Mouse (Mus musculus) E14TG2a.4 (cell line): ENCODE measurements around the gene Gstm7.
"Not testable (repeated sequence)": the region's sequence is repeated elsewhere in the genome, so short reads cannot be mapped to it uniquely, and the experiment has no call there.

ENCODE experiments used
- H3K27me3 ChIP-seq: 2 replicates; pipeline ENCODE4 v1.6.1; 2014; ENCODE audit warnings: low read length, control low read depth; ENCODE audit not compliant: insufficient read depth
- H3K36me3 ChIP-seq: 2 replicates; pipeline ENCODE4 v1.6.1; 2014; ENCODE audit warnings: low read length, control low read depth; ENCODE audit not compliant: insufficient read depth
- H3K4me1 ChIP-seq: replicated peaks from 2 replicates; pipeline ENCODE4 v1.6.1; 2014; ENCODE audit warnings: low read depth, low read length, control low read depth
- H3K4me3 ChIP-seq: replicated peaks from 2 replicates; pipeline ENCODE4 v1.5.1; 2014; ENCODE audit warnings: mild to moderate bottlenecking, low read length
- H3K9me3 ChIP-seq: 2 replicates; pipeline ENCODE4 v1.6.1; 2014; ENCODE audit warnings: low read length, control low read depth
- CTCF ChIP-seq: conservative IDR thresholded peaks from 2 replicates; pipeline ENCODE4 v1.5.1; 2014; ENCODE audit warnings: low read length
- NANOG ChIP-seq: IDR thresholded peaks from 2 replicates; pipeline ENCODE4 v1.6.1; 2014; ENCODE audit warnings: borderline replicate concordance, low read length, mixed read lengths
- POU5F1 ChIP-seq: IDR thresholded peaks from 2 replicates; pipeline ENCODE4 v1.6.1; 2014; ENCODE audit warnings: low read length, borderline replicate concordance

Gstm7 gene

GRCm38 (mm10) chr3:107931670-107932069 lies at the start of gene Gstm7:
Gene Gstm7 (minus strand): TSS chr3:107931817.
- TF ChIP-seq POU5F1 (no peak), CTCF (no peak), NANOG (no peak)
- Histone ChIP-seq H3K4me3 (0 out of 2 replicates have a peak within 1 kb of the TSS, but pooled peaks have one; percentile 26), H3K36me3 (no peaks in the 10 kb centered on the region)

GRCm38 (mm10) chr3:107981261-107981660 lies 49.6 kb upstream of the Gstm7 start:
- H3K4me1 ChIP-seq = peaks cover 9% of the 10 kb centered on the region
- H3K9me3 ChIP-seq = no peaks in the 10 kb centered on the region
- H3K4me3 ChIP-seq = no peak overlapping the region
- H3K27me3 ChIP-seq = 0 out of 2 replicates have a peak, but pooled peaks cover 4% of the 10 kb centered on the region
- TF ChIP-seq CTCF = no peak; the same call in 1 of the 2 replicates
- TF ChIP-seq POU5F1 = no peak
- no peak for TF ChIP-seq NANOG
- H3K36me3 ChIP-seq = no peaks in the 10 kb centered on the region

More at GRCm38 (mm10) chr3:107931670-107932069, at the start of gene Gstm7:
- Histone ChIP-seq H3K27me3 (peaks cover 3% of the 10 kb centered on the region; the same call in 1 of the 2 replicates), H3K4me1 (peaks cover 16% of the 10 kb centered on the region), H3K9me3 (no peaks in the 10 kb centered on the region)

- no peak for TF ChIP-seq CTCF
- TF ChIP-seq POU5F1 = no peak
- no peak for TF ChIP-seq NANOG
These were observed 46.1 kb upstream of the Gstm7 start for GRCm38 (mm10) chr3:107977691-107978090.

GRCm38 (mm10) chr3:107974237-107974636 lies 42.6 kb upstream of the Gstm7 start:
- no peak overlapping the region for H3K4me3 ChIP-seq
- no peak for TF ChIP-seq CTCF
- no peak for TF ChIP-seq NANOG
- no peak for TF ChIP-seq POU5F1

More at GRCm38 (mm10) chr3:107977691-107978090, 46.1 kb upstream of the Gstm7 start:
- Histone ChIP-seq H3K36me3 (no peaks in the 10 kb centered on the region), H3K9me3 (no peaks in the 10 kb centered on the region), H3K4me1 (no peaks in the 10 kb centered on the region; the same call in 1 of the 2 replicates), H3K27me3 (0 out of 2 replicates have a peak, but pooled peaks cover 6% of the 10 kb centered on the region), H3K4me3 (no peak overlapping the region)

GRCm38 (mm10) chr3:107972070-107972469 lies 40.5 kb upstream of the Gstm7 start:
- Histone ChIP-seq H3K36me3 (no peaks in the 10 kb centered on the region), H3K4me1 (peaks cover 14% of the 10 kb centered on the region), H3K9me3 (no peaks in the 10 kb centered on the region), H3K27me3 (peaks cover 6% of the 10 kb centered on the region; the same call in 1 of the 2 replicates), H3K4me3 (no peak overlapping the region)
- TF ChIP-seq POU5F1 = no peak
- TF ChIP-seq CTCF = no peak
- no peak for TF ChIP-seq NANOG

More at GRCm38 (mm10) chr3:107974237-107974636, 42.6 kb upstream of the Gstm7 start:
- Histone ChIP-seq H3K4me1 (peaks cover 2% of the 10 kb centered on the region), H3K9me3 (no peaks in the 10 kb centered on the region), H3K27me3 (peaks cover 2% of the 10 kb centered on the region; the same call in 1 of the 2 replicates), H3K36me3 (no peaks in the 10 kb centered on the region)

- H3K36me3 ChIP-seq, H3K4me3 ChIP-seq, H3K27me3 ChIP-seq, H3K9me3 ChIP-seq: not testable (repeated sequence)
- peaks cover 23% of the 10 kb centered on the region for H3K4me1 ChIP-seq
These were observed 39.5 kb upstream of the Gstm7 start for GRCm38 (mm10) chr3:107971101-107971500.

- peak within 1 kb of the TSS; percentile 45 for H3K4me3 ChIP-seq
- TF ChIP-seq POU5F1 = no peak
- no peak for TF ChIP-seq CTCF
- no peak for TF ChIP-seq NANOG
- H3K9me3 ChIP-seq = no peaks in the 10 kb centered on the region
- peaks cover 45% of the 10 kb centered on the region for H3K4me1 ChIP-seq
- peaks cover 4% of the 10 kb centered on the region; the same call in 1 of the 2 replicates for H3K27me3 ChIP-seq
- H3K36me3 ChIP-seq = no peaks in the 10 kb centered on the region
These were observed 37.2 kb upstream of the Gstm7 start, which contains the start of gene Gstm3 for GRCm38 (mm10) chr3:107968724-107969395. Gene Gstm3 (minus strand): TSS chr3:107969283.

- Histone ChIP-seq H3K4me3 (no peak overlapping the region), H3K9me3 (no peaks in the 10 kb centered on the region), H3K36me3 (no peaks in the 10 kb centered on the region), H3K27me3 (peaks cover 4% of the 10 kb centered on the region; the same call in 1 of the 2 replicates), H3K4me1 (peaks cover 54% of the 10 kb centered on the region)
- no peak for TF ChIP-seq POU5F1
These were observed 35.0 kb upstream of the Gstm7 start for GRCm38 (mm10) chr3:107966631-107967030.

- peaks cover 4% of the 10 kb centered on the region; the same call in 1 of the 2 replicates for H3K27me3 ChIP-seq
- TF ChIP-seq CTCF (no peak), NANOG (no peak), POU5F1 (no peak)
- H3K9me3 ChIP-seq = no peaks in the 10 kb centered on the region
These were observed 34.0 kb upstream of the Gstm7 start for GRCm38 (mm10) chr3:107965592-107965991.

More at GRCm38 (mm10) chr3:107965592-107965991, 34.0 kb upstream of the Gstm7 start:
- Histone ChIP-seq H3K4me3 (peak overlapping the region; percentile 13; the same call in 1 of the 2 replicates), H3K36me3 (peaks cover 3% of the 10 kb centered on the region; the same call in 1 of the 2 replicates), H3K4me1 (peaks cover 54% of the 10 kb centered on the region)
